Mouse (Mus musculus): Measurements from ENCODE around the gene Fam198b.
"Not testable (repeated sequence)": the region's sequence is repeated elsewhere in the genome, so short reads cannot be mapped to it uniquely, and the experiment has no call there.

Gene Fam198b

GRCm38 (mm10) chr3:79925950-79926697, 41.8 kb downstream of the Fam198b start:
- no peak for DNase-seq (ENCODE audit: low read depth, low spot score)

GRCm38 (mm10) chr3:79927050-79927449, 42.7 kb downstream of the Fam198b start:
- peak; percentile 27 for DNase-seq (ENCODE audit: low read depth, low spot score)

GRCm38 (mm10) chr3:79928409-79928808, 44.1 kb downstream of the Fam198b start:
- no peak for DNase-seq (ENCODE audit: low read depth, low spot score)

- peak; percentile 42 for DNase-seq (ENCODE audit: low read depth, low spot score)
Observed at GRCm38 (mm10) chr3:79930141-79930744, 45.9 kb downstream of the Fam198b start.

GRCm38 (mm10) chr3:79936213-79936612, 51.9 kb downstream of the Fam198b start:
- DNase-seq (ENCODE audit: low read depth, low spot score): peak; percentile 41

- DNase-seq (ENCODE audit: low read depth, low spot score): no peak
Observed at GRCm38 (mm10) chr3:79936730-79937447, 52.6 kb downstream of the Fam198b start.

GRCm38 (mm10) chr3:79947736-79948135, 63.4 kb downstream of the Fam198b start:
- peak; percentile 56 for DNase-seq (ENCODE audit: low read depth, low spot score)

- no peak for DNase-seq (ENCODE audit: low read depth, low spot score)
Observed at GRCm38 (mm10) chr3:79948151-79948550, 63.8 kb downstream of the Fam198b start.

- no peak for DNase-seq (ENCODE audit: low read depth, low spot score)
Observed at GRCm38 (mm10) chr3:79953164-79953759, 68.9 kb downstream of the Fam198b start.

GRCm38 (mm10) chr3:79955262-79955661, 70.9 kb downstream of the Fam198b start:
- DNase-seq (ENCODE audit: low read depth, low spot score): no peak

- no peak for DNase-seq (ENCODE audit: low read depth, low spot score)
Observed at GRCm38 (mm10) chr3:79956792-79957191, 72.5 kb downstream of the Fam198b start.

GRCm38 (mm10) chr3:79957752-79958151, 73.4 kb downstream of the Fam198b start:
- no peak for DNase-seq (ENCODE audit: low read depth, low spot score)

GRCm38 (mm10) chr3:79966709-79967108, 82.4 kb downstream of the Fam198b start:
- DNase-seq (ENCODE audit: low read depth, low spot score): no peak

GRCm38 (mm10) chr3:79967346-79967745, 83.0 kb downstream of the Fam198b start:
- DNase-seq (ENCODE audit: low read depth, low spot score): no peak

- no peak for DNase-seq (ENCODE audit: low read depth, low spot score)
Observed at GRCm38 (mm10) chr3:79968426-79968825, 84.1 kb downstream of the Fam198b start.

- not testable (repeated sequence) for DNase-seq (ENCODE audit: low read depth, low spot score)
Observed at GRCm38 (mm10) chr3:79969536-79969935, 85.2 kb downstream of the Fam198b start.

GRCm38 (mm10) chr3:79970070-79970469, 85.7 kb downstream of the Fam198b start:
- no peak for DNase-seq (ENCODE audit: low read depth, low spot score)

GRCm38 (mm10) chr3:79970498-79970897, 86.2 kb downstream of the Fam198b start:
- DNase-seq (ENCODE audit: low read depth, low spot score): no peak

- DNase-seq (ENCODE audit: low read depth, low spot score): no peak
Observed at GRCm38 (mm10) chr3:79971542-79971941, 87.2 kb downstream of the Fam198b start.

GRCm38 (mm10) chr3:79976786-79977185, 92.5 kb downstream of the Fam198b start:
- no peak for DNase-seq (ENCODE audit: low read depth, low spot score)

- peak; percentile 35 for DNase-seq (ENCODE audit: low read depth, low spot score)
Observed at GRCm38 (mm10) chr3:79977656-79978450, 93.5 kb downstream of the Fam198b start.

Data from mesoderm, embryonic 11.5 days (tissue).